Mouse (Mus musculus): ENCODE results near the gene Trim65. TPM values are rescaled to one million over a fixed set of nuclear protein-coding genes. Genes with fewer than 3 reads are reported as not detected.
A peak's percentile ranks its signal among the peaks of the same experiment; 100 is the strongest.

Gene Trim65
- polyA plus RNA-seq, 1 experiment, result 2.9 TPM

- H3K4me3 ChIP-seq (ENCODE audit: insufficient read depth, low read length), result no peak overlapping the region
- H3K27ac ChIP-seq (ENCODE audit: insufficient read depth, low read length), result no peak overlapping the region
- no peaks in the 10 kb centered on the region for H3K4me1 ChIP-seq (ENCODE audit: control insufficient read depth, insufficient read depth, low read length)
- TF ChIP-seq CTCF (IDR thresholded peaks at IDR 0.05; ENCODE audit: borderline replicate concordance, insufficient read depth, low read length), result no peak
- no peak for TF ChIP-seq POLR2A (IDR thresholded peaks at IDR 0.05; ENCODE audit: low read depth, low read length)
These were observed 54.7 kb downstream of the Trim65 start for GRCm38 (mm10) chr11:116076266-116076540.

GRCm38 (mm10) chr11:116075539-116076265 is 55.2 kb downstream of the Trim65 start:
- Histone ChIP-seq H3K4me3 (ENCODE audit: insufficient read depth, low read length) (no peak overlapping the region), H3K4me1 (ENCODE audit: control insufficient read depth, insufficient read depth, low read length) (no peaks in the 10 kb centered on the region), H3K27ac (ENCODE audit: insufficient read depth, low read length) (no peak overlapping the region)
- TF ChIP-seq POLR2A (IDR thresholded peaks at IDR 0.05; ENCODE audit: low read depth, low read length) (no peak), CTCF (IDR thresholded peaks at IDR 0.05; ENCODE audit: borderline replicate concordance, insufficient read depth, low read length) (0 out of 2 replicates have a peak, but pooled peaks have one; percentile 8)

GRCm38 (mm10) chr11:116074436-116074991 is 56.4 kb downstream of the Trim65 start:
- no peak overlapping the region for H3K4me3 ChIP-seq (ENCODE audit: insufficient read depth, low read length)
- no peak for TF ChIP-seq POLR2A (IDR thresholded peaks at IDR 0.05; ENCODE audit: low read depth, low read length)
- TF ChIP-seq CTCF (IDR thresholded peaks at IDR 0.05; ENCODE audit: borderline replicate concordance, insufficient read depth, low read length), result no peak
- no peak overlapping the region for H3K27ac ChIP-seq (ENCODE audit: insufficient read depth, low read length)
- no peaks in the 10 kb centered on the region for H3K4me1 ChIP-seq (ENCODE audit: control insufficient read depth, insufficient read depth, low read length)

GRCm38 (mm10) chr11:116072608-116073007 is 58.3 kb downstream of the Trim65 start:
- H3K27ac ChIP-seq (ENCODE audit: insufficient read depth, low read length), result no peak overlapping the region
- no peaks in the 10 kb centered on the region for H3K4me1 ChIP-seq (ENCODE audit: control insufficient read depth, insufficient read depth, low read length)

More at GRCm38 (mm10) chr11:116072608-116073007, 58.3 kb downstream of the Trim65 start:
- H3K4me3 ChIP-seq (ENCODE audit: insufficient read depth, low read length), result no peak overlapping the region
- TF ChIP-seq POLR2A (IDR thresholded peaks at IDR 0.05; ENCODE audit: low read depth, low read length) (no peak), CTCF (IDR thresholded peaks at IDR 0.05; ENCODE audit: borderline replicate concordance, insufficient read depth, low read length) (no peak)

Other genes starting within 250 kb of the Trim65 start
- not detected in 2 replicates for gene Smim5, start 231.2 kb downstream of the Trim65 start, polyA plus RNA-seq (2011; ENCODE audit: insufficient read length, low read depth, missing spikeins)
- not detected in 2 replicates for gene Smim6, start 219.1 kb downstream of the Trim65 start, polyA plus RNA-seq (2011; ENCODE audit: insufficient read length, low read depth, missing spikeins)
- 45.2 and 50.0 TPM in 2 replicates for gene Sap30bp, start 197.8 kb downstream of the Trim65 start, polyA plus RNA-seq (2011; ENCODE audit: insufficient read length, low read depth, missing spikeins)
- 11.3 and 15.8 TPM in 2 replicates for gene Recql5, start 197.7 kb downstream of the Trim65 start, polyA plus RNA-seq (2011; ENCODE audit: insufficient read length, low read depth, missing spikeins)
- 1.3 and 2.1 TPM in 2 replicates for gene Itgb4, start 156.4 kb downstream of the Trim65 start, polyA plus RNA-seq (2011; ENCODE audit: insufficient read length, low read depth, missing spikeins)
- 50.8 and 58.6 TPM in 2 replicates for gene Galk1, start 118.4 kb downstream of the Trim65 start, polyA plus RNA-seq (2011; ENCODE audit: insufficient read length, low read depth, missing spikeins)
- 339 and 513 TPM in 2 replicates for gene H3f3b, start 103.2 kb downstream of the Trim65 start, polyA plus RNA-seq (2011; ENCODE audit: insufficient read length, low read depth, missing spikeins)
- gene Unk, start 100.8 kb downstream of the Trim65 start, polyA plus RNA-seq (2011; ENCODE audit: insufficient read length, low read depth, missing spikeins), result 16.9 and 18.8 TPM in 2 replicates
- gene Unc13d, start 53.2 kb downstream of the Trim65 start, polyA plus RNA-seq (2011; ENCODE audit: insufficient read length, low read depth, missing spikeins), result not detected in 2 replicates
- gene Wbp2, start 44.1 kb downstream of the Trim65 start, polyA plus RNA-seq (2011; ENCODE audit: insufficient read length, low read depth, missing spikeins), result 55.1 and 63.8 TPM in 2 replicates
- gene Trim47, start 3.9 kb downstream of the Trim65 start, polyA plus RNA-seq (2011; ENCODE audit: insufficient read length, low read depth, missing spikeins), result 21.5 and 25.1 TPM in 2 replicates
- 31.6 and 32.5 TPM in 2 replicates for gene Mrpl38, start 7.7 kb upstream of the Trim65 start, polyA plus RNA-seq (2011; ENCODE audit: insufficient read length, low read depth, missing spikeins)
- gene Fbf1, start 37.0 kb upstream of the Trim65 start, polyA plus RNA-seq (2011; ENCODE audit: insufficient read length, low read depth, missing spikeins), result 34.5 and 42.3 TPM in 2 replicates
- gene Ten1, start 67.7 kb upstream of the Trim65 start, polyA plus RNA-seq (2011; ENCODE audit: insufficient read length, low read depth, missing spikeins), result 9.8 and 16.3 TPM in 2 replicates
- 51.3 and 54.3 TPM in 2 replicates for gene Acox1, start 67.9 kb upstream of the Trim65 start, polyA plus RNA-seq (2011; ENCODE audit: insufficient read length, low read depth, missing spikeins)
- gene Evpl, start 106.9 kb upstream of the Trim65 start, polyA plus RNA-seq (2011; ENCODE audit: insufficient read length, low read depth, missing spikeins), result 0.16 TPM in 1 of 2 replicates, not detected in the other
- 71.1 and 71.4 TPM in 2 replicates for gene Srp68, start 143.1 kb upstream of the Trim65 start, polyA plus RNA-seq (2011; ENCODE audit: insufficient read length, low read depth, missing spikeins)
- gene Galr2, start 149.8 kb upstream of the Trim65 start, polyA plus RNA-seq (2011; ENCODE audit: insufficient read length, low read depth, missing spikeins), result not detected in 2 replicates
- gene Exoc7, start 176.1 kb upstream of the Trim65 start, polyA plus RNA-seq (2011; ENCODE audit: insufficient read length, low read depth, missing spikeins), result 54.1 and 60.1 TPM in 2 replicates
- 0.98 TPM in 1 of 2 replicates, not detected in the other for gene Foxj1, start 204.3 kb upstream of the Trim65 start, polyA plus RNA-seq (2011; ENCODE audit: insufficient read length, low read depth, missing spikeins)